Mouse (Mus musculus) liver, postnatal 0 days (tissue): Measurements from ENCODE around the gene Zfp36l2. TPM values are rescaled to one million over a fixed set of nuclear protein-coding genes. Genes with fewer than 3 reads are reported as not detected.

Source experiments
- ATAC-seq: fragments of 200-750 bp; cut with Nextera tagmentation; 2 replicates; pipeline ENCODE4 v1.8.0; 2017; ENCODE audit warnings: mild to moderate bottlenecking, moderate library complexity
- DNase-seq: peaks from one replicate; pipeline ENCODE4 v3.0.0-alpha.2; 2016
- H3K27ac ChIP-seq: fragments of 300-500 bp; sonication (generic); 2 replicates; pipeline ENCODE4 v1.5.1; 2014; ENCODE audit warnings: antibody characterized with exemption, moderate library complexity, mild to moderate bottlenecking, low read depth
- H3K27me3 ChIP-seq: fragments of 300-500 bp; sonication (generic); 2 replicates; pipeline ENCODE4 v1.6.1; 2014; ENCODE audit warnings: low read length, control low read depth, mixed read lengths; ENCODE audit not compliant: insufficient read depth
- H3K36me3 ChIP-seq: fragments of 300-500 bp; sonication (generic); replicated peaks from 2 replicates; pipeline ENCODE4 v1.6.1; 2014; ENCODE audit warnings: mild to moderate bottlenecking, control low read depth, low read length, moderate library complexity, mixed read lengths; ENCODE audit not compliant: insufficient read depth
- H3K4me1 ChIP-seq: fragments of 300-500 bp; sonication (generic); 2 replicates; pipeline ENCODE4 v1.6.1; 2014; ENCODE audit warnings: antibody characterized with exemption, mild to moderate bottlenecking, control low read depth; ENCODE audit not compliant: insufficient read depth
- H3K4me2 ChIP-seq: fragments of 300-500 bp; sonication (generic); 2 replicates; pipeline ENCODE4 v1.6.1; 2014; ENCODE audit warnings: low read depth, mild to moderate bottlenecking, low read length, moderate library complexity, mixed read lengths
- H3K4me3 ChIP-seq: fragments of 300-500 bp; sonication (generic); 2 replicates; pipeline ENCODE4 v1.5.1; 2014; ENCODE audit warnings: low read depth, low read length
- H3K9ac ChIP-seq: fragments of 300-500 bp; sonication (generic); replicated peaks from 2 replicates; pipeline ENCODE4 v1.6.1; 2014; ENCODE audit warnings: mild to moderate bottlenecking, moderate library complexity
- H3K9me3 ChIP-seq: fragments of 300-500 bp; sonication (generic); 2 replicates; pipeline ENCODE4 v1.6.1; 2016; ENCODE audit warnings: mild to moderate bottlenecking, control low read depth, low read length, mixed read lengths
- CTCF ChIP-seq: sonication (generic); IDR thresholded peaks from 2 replicates; pipeline ENCODE4 v1.5.1; 2016; ENCODE audit warnings: antibody characterized with exemption, low read depth
- EP300 ChIP-seq: IDR thresholded peaks from 2 replicates; pipeline ENCODE4 v1.6.1; 2016; ENCODE audit warnings: antibody characterized with exemption, low read depth, mild to moderate bottlenecking
- WGBS: fragments of 180-500 bp; shearing (Covaris S2); extraction: QIAGEN DNeasy Blood & Tissue Kit; methylation state at CpG from one replicate; pipeline ENCODE4 v1.1.7; 2014; ENCODE audit not compliant: insufficient replicate concordance; 5-methylcytosine and 5-hydroxymethylcytosine counted together
- polyA plus RNA-seq: library from polyadenylated mRNA; unstranded; fragments of >200 nt; fragmentation: Nextera tagmentation; extraction: Ambion mirVana; gene quantifications from 2 replicates; pipeline ENCODE4 v1.2.1, GENCODE M21; 2015

The Zfp36l2 gene
- polyA plus RNA-seq, 1 experiment from 2014 or later, result 7.6 TPM

- WGBS, result 71% methylated on average over 7 of the region's 7 CpGs
- no peak overlapping the region for H3K4me3 ChIP-seq
- H3K4me2 ChIP-seq, result no peak overlapping the region
- no peaks in the 10 kb centered on the region for H3K9me3 ChIP-seq
- peaks cover 19% of the 10 kb centered on the region for H3K4me1 ChIP-seq
- no peak for TF ChIP-seq EP300
- no peak for TF ChIP-seq CTCF
- no peak overlapping the region for H3K9ac ChIP-seq
- no peak overlapping the region for H3K27ac ChIP-seq
- no peaks in the 10 kb centered on the region for H3K36me3 ChIP-seq
- ATAC-seq (no peak), DNase-seq (no peak)
- no peaks in the 10 kb centered on the region for H3K27me3 ChIP-seq
Observed at GRCm38 (mm10) chr17:84176446-84176845, 11.3 kb downstream of the Zfp36l2 start.

GRCm38 (mm10) chr17:84175196-84175595, 12.6 kb downstream of the Zfp36l2 start:
- H3K9me3 ChIP-seq, result no peaks in the 10 kb centered on the region
- H3K9ac ChIP-seq, result no peak overlapping the region
- no peaks in the 10 kb centered on the region for H3K27me3 ChIP-seq
- H3K36me3 ChIP-seq, result no peaks in the 10 kb centered on the region
- TF ChIP-seq EP300, result no peak
- no peak for TF ChIP-seq CTCF
- no peak for ATAC-seq
- no peak for DNase-seq
- no peak overlapping the region for H3K4me3 ChIP-seq
- H3K4me1 ChIP-seq, result peaks cover 7% of the 10 kb centered on the region
- 95% methylated on average over 17 of the region's 17 CpGs for WGBS
- H3K4me2 ChIP-seq, result no peak overlapping the region
- no peak overlapping the region for H3K27ac ChIP-seq

- H3K9me3 ChIP-seq, result no peaks in the 10 kb centered on the region
- TF ChIP-seq CTCF (no peak), EP300 (no peak)
- DNase-seq (peak; percentile 51), ATAC-seq (peak; percentile 76)
- H3K4me1 ChIP-seq, result peaks cover 19% of the 10 kb centered on the region
- peak overlapping the region; percentile 35; the same call in 1 of the 2 replicates for H3K4me2 ChIP-seq
- peak overlapping the region; percentile 59; the same call in 1 of the 2 replicates for H3K27ac ChIP-seq
- H3K4me3 ChIP-seq, result no peak overlapping the region
- no peaks in the 10 kb centered on the region for H3K36me3 ChIP-seq
- no peak overlapping the region for H3K9ac ChIP-seq
- H3K27me3 ChIP-seq, result no peaks in the 10 kb centered on the region
- 72% methylated on average over 4 of the region's 4 CpGs for WGBS
Observed at GRCm38 (mm10) chr17:84167377-84167776, 20.4 kb downstream of the Zfp36l2 start.

- TF ChIP-seq CTCF, result no peak
- no peak for TF ChIP-seq EP300
- Histone ChIP-seq H3K4me3 (no peak overlapping the region), H3K9ac (no peak overlapping the region), H3K9me3 (no peaks in the 10 kb centered on the region), H3K4me2 (no peak overlapping the region), H3K27me3 (no peaks in the 10 kb centered on the region), H3K36me3 (no peaks in the 10 kb centered on the region), H3K4me1 (peaks cover 30% of the 10 kb centered on the region), H3K27ac (no peak overlapping the region)
- DNase-seq (no peak), ATAC-seq (peak; percentile 22; the same call in 1 of the 2 replicates)
- WGBS, result 65% methylated on average over 9 of the region's 9 CpGs
Observed at GRCm38 (mm10) chr17:84166135-84166860, 21.4 kb downstream of the Zfp36l2 start.

GRCm38 (mm10) chr17:84165735-84166134, 22.0 kb downstream of the Zfp36l2 start:
- Histone ChIP-seq H3K36me3 (no peaks in the 10 kb centered on the region), H3K4me1 (peaks cover 35% of the 10 kb centered on the region), H3K9ac (no peak overlapping the region), H3K4me3 (no peak overlapping the region), H3K4me2 (no peak overlapping the region), H3K9me3 (no peaks in the 10 kb centered on the region), H3K27me3 (no peaks in the 10 kb centered on the region), H3K27ac (no peak overlapping the region)
- no peak for TF ChIP-seq EP300
- no peak for TF ChIP-seq CTCF
- DNase-seq, result no peak
- 76% methylated on average over 3 of the region's 3 CpGs for WGBS
- no peak for ATAC-seq

GRCm38 (mm10) chr17:84164146-84164545, 23.6 kb downstream of the Zfp36l2 start:
- H3K36me3 ChIP-seq, result no peaks in the 10 kb centered on the region
- TF ChIP-seq EP300, result no peak
- no peak for TF ChIP-seq CTCF
- no peaks in the 10 kb centered on the region for H3K27me3 ChIP-seq
- no peak for ATAC-seq
- H3K27ac ChIP-seq, result peak overlapping the region; percentile 12; the same call in 1 of the 2 replicates
- peaks cover 36% of the 10 kb centered on the region for H3K4me1 ChIP-seq
- no peaks in the 10 kb centered on the region for H3K9me3 ChIP-seq
- WGBS, result 75% methylated on average over 8 of the region's 8 CpGs
- no peak overlapping the region for H3K9ac ChIP-seq
- no peak overlapping the region for H3K4me3 ChIP-seq
- H3K4me2 ChIP-seq, result no peak overlapping the region
- DNase-seq, result no peak
